Mouse (Mus musculus) ovary, postnatal 36 days (tissue): ENCODE measurements at regions not wholly inside any gene's neighbourhood (a gene's known extent, or its start where the extent isn't known, plus 50 kb on each side); places are given as distances from the start of the nearest gene placed in this dataset.
A peak's percentile ranks its signal among the peaks of the same experiment; 100 is the strongest.
"Not testable (repeated sequence)": the region's sequence is repeated elsewhere in the genome, so short reads cannot be mapped to it uniquely, and the experiment has no call there.

Experiments
- DNase-seq: peaks from one replicate; pipeline ENCODE4 v3.0.0; 2022; ENCODE audit warnings: low spot score, mixed read lengths

DNA sequence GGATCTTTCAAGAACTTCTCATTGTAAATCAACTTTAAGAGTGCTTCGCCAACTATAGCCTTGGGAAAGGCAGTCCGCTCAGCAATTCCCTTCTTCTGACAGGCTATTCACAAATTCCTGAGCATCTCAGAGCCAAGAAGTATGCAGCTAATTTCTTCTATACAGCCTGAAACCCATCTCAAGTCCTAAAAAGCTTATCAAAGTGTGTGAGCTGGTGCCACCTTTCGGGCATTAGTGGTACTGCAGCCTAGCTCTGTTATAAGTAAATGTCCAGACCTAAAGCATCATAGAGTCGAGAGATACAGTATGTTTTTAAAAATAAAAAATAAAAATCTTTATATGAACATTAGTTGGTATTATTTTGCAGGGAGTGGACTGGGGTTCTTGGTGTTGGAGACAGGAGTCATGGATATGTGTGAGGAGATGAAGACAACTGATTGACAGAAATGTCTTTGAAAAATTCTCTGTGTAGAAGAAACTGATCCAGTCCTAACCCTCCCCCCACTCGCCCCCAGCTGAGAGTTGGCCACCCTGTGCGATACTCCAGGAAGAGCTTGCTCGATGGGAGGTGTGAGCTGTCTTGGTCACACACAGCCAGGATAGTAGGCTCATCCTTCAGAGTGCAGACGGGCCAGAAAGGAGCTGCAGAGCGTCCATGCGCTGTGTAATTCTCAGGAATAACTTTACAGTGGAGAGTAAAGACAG, 56.4 kb downstream of the Bod1 start:
- peak; percentile 55 for DNase-seq

DNA sequence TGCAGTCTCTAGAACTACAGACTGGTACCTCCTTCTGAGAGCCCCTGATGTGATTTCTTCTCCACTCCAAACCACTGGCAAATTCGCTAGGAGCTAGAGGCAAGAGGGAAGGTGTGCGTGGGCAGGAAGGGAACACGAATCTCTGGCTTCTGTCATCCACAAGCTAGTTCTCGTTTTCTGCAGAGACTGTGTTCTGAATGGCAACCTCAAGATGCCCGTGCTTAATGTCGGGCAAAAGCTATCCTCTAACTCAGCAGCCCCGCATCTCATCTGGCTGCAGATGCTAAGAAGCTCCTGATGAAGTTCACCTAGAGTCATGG, 57.3 kb downstream of the Bod1 start:
- no peak for DNase-seq

DNA sequence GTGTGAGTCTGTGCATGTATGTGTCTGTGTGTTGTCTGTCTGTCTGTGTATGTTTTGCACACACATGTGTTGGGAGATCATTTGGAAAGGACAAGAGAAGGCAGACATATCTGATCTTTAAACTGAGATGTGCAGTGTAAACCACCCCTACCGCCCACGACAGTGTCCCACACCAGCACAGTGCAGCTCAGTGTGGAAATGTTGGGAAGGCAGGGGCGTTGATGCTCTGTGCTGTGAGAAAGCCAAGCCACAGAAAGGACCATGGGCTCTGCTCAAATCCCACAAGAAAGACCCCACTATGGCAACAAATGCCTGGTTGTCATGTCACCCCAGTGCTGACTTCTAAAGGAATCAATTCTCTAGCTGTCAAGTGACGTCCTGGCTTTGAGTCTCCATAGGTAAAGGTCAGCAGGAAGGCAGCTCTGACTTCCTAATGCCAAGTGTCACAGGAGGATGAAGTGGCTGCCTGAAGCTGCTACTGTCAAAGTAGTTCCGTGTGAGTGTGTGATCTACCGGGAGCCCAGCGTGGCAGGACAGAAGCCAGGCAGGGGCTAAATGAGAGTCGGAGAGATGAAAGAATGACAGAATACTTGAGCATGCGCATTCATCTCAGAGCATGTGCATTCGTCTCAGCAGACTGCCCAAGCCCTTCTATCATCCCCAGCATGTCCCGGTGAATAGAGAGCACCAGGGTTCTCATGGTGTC, 57.8 kb downstream of the Bod1 start:
- DNase-seq: no peak

DNA sequence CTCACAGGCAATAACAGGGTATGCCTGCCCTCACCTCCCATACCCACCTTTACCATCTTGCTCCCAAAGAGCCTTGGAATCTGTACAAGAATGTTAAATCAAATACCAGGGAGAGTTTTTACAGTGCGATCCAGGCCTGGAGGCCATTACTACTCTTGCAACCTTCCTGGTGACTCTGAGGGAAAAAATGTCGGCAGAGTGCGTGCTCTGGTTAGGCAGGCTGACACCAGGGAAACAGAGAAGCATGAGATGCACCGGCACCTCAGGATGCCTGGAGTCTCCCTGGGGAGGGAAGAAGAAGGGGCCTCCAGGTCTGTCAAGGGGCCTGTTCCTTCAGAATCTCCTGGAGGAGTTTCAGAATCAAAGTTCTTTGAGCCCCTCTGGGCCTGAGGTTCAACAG, 63.2 kb downstream of the Bod1 start:
- DNase-seq: no peak

DNA sequence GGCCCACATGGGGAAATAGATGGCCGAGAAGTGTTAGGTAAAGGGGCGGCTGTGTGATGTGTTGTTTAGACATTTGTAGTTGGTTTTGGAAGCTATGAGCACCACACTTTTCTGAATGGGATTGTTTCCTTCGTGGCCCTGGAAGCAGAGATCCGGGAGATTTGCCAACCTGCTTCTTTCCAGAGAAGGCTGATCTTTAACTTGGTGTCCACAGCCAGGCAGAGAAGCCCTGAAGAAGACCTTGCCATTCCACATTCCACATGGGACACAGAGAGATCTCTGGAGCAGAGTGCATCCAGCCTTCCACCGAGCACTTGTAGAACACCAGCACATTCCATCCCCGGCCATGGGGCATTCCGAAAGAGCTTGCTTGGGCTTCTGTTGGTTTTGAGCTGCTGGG, 70.2 kb downstream of the Bod1 start:
- DNase-seq: no peak

DNA sequence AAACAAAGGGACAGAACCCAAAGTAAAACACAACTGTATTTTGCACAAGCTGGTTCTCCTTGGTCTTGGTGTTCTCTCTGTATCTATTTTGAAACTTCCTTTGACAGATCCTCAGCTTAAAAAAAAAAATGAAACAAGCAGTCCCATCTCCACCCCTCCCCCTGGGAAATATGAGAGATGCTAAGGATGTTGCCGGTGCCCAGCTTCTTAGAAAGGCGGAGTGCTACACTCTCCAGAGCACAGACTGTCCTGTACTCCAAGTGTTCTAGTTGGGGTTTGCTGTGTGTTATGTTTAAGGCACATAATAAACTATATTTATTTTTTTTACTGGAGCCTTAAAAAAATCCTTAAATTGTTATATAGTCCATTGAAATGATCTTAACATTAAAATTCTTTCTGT, 78.1 kb downstream of the Bod1 start:
- DNase-seq: no peak

DNA sequence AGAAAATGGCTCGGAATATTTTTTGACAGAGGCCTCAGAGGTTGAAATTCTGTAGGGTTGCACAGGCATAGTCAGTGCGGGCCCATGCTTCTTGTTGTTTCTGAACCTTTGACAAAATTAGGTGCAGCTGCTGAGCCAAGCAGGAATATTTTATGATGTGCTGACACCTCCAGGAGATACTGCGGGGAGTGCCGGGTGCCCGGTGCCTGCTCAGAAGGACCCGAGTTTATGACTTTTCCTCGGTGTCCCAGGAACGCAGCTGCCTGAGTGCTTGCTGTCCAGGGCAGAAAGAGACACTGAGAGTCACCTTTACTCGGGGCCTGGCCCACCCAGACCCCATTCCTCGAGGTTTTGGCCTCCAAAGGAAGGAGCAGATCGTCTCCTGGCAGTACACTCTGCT, 79.6 kb downstream of the Bod1 start:
- no peak for DNase-seq

DNA sequence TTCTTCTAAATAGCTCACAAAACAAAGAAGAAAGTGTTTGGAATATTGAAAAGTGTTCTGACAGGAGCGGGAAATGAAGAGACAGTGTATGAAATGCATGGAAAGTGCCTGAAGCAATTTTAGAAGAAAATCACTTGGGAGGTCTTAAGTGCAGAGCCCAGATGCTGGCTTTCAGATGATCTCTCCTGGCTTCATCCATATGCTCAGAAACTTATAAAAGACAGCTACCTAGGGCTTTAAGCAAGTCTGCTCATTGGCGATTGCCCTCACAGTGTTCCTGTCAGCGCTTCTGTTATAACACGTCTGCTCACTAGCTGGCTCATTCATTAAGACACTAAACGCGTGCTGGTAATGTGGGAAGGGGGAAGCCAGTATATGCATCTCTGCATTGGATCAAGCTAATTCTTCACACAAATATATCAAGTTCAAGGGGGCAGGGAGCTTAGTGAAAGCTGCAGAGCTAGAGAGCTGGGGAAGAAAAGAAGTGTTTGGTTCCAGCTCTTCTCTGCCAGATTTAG, 80.6 kb downstream of the Bod1 start:
- DNase-seq: no peak

DNA sequence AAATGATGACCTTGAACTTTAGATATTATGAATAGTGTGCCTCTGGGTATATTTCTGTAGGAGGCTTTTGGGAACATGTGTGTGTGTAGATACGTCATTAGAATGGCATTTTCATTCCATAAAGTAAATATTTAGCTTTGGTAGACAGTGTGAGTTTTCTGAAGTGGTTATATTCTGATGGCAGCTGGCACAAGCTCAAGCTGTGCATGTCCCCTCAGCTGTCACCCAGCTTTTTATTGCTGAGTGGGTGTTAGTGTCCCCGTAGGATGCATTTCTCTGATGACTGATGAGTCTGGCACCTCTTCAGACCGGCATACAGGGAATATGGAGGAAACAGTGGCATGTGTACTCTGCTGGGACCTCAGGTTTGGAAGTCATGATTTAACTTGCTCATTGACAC, 96.7 kb downstream of the Bod1 start:
- DNase-seq: no peak

DNA sequence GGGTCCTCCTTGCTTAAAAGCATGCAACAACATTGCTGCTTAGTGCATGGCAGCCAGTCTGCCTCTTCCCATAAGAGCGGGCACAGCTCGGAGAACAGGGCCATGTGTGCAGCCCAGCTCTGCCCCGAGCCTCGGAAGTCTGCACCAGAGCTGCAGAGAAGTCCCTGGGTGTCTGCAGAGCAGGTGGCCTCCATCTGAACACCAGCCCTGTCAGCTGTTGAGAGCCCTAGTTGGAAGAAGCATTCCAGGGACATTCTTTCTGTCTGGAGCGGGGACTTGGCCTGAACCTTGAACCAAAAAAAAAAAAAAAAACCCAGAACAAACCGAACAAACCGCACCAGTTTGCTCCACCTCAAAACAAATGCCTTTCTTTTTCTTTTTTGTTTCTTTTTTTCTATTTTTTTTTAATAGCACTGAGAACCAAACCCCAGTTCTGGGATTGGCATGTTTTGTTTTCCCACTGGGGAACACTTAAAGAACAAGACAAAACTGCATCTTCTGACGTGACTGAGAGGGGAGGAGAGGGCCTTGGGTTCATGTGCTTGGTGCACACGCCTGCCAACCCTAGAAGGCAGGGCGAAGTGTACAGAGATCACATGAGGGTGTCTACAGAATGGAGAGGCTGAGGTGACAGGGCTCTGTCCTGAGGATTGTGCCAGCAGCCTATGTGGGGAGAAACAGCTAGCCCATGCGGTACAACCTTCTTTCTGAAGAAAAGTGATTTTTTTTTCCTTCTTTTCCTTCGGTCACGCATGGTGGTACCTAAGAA, 106.8 kb downstream of the Bod1 start:
- DNase-seq: no peak

DNA sequence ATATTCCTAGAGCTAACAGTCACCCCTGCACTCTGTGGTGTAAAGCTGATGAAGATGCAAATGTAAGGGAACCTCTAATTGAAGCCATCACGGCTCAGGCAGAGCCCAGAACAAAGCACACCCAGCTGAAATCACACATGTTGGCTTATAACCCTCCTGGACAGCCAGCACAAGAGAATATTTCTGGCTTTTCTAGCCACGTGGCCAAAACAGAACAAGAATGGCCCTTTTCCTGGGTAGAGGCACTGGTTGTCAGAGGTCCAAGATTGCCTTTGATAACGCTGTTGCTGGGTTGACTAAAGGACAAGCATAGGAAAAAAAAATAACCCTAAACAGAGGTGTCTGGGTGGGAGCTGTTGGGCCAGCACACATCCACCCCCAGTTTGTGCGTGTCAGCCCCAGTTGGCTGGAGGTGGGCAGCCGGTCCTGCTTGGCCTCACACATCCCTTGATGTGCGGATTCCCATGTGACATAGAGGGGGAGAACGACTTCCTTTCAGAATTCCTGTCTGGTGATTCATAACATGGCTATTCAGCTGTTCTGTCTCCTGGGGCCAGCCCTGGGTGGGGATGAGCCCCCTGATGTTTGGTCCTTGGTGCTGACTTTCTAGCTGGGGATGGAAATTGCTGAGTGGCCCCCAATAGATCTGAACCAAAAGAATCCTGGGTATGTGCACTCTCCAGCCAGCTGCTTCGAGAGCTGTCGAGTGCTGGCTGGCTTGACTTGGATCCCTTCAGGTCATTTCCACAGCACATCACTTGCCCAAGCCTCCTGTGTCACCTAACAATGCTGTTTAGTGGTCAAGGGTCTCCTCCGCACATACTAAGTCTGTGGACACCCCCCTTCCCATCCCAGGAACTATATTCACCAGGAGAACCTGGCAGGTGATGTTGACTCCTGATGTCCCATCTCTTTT, 107.6 kb downstream of the Bod1 start:
- DNase-seq: no peak

DNA sequence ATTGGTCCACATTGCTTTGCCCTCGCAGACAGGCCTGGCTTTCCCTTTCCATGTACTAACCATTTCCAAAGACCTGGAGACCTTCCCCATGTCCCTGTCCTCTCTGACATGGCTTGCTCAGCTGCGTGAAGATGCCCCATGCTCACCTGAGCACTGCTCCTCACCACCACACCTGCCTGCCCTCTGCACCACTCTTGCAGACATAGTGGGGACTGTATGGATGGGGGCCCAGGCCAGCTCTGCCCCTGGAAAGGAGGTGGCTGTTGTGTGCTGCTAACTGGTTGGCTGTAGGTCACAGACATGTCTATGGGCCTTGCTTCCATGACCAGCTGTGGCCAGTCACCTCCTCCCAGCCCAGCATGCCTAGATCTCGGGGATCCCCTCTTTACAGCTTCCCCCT, 108.7 kb downstream of the Bod1 start:
- no peak for DNase-seq

DNA sequence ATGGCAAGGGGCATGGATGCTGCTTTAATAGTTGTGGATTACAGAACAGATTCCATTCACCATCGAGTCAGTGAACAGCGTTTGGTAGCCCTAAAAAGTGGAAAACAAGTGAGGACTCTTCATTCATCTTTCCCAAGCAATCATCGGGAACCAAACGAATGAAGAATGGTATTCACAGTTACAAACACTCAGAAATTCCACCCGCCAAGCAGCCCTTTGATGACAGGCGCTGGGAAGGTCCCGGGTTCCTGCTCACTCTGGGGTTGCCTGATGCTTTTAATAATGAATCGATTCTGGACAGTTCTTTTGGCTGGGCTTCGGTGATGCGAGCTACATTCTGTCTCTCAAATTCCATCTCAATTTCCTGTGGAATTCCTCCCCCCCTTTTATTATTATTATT, 110.9 kb downstream of the Bod1 start:
- no peak for DNase-seq

DNA sequence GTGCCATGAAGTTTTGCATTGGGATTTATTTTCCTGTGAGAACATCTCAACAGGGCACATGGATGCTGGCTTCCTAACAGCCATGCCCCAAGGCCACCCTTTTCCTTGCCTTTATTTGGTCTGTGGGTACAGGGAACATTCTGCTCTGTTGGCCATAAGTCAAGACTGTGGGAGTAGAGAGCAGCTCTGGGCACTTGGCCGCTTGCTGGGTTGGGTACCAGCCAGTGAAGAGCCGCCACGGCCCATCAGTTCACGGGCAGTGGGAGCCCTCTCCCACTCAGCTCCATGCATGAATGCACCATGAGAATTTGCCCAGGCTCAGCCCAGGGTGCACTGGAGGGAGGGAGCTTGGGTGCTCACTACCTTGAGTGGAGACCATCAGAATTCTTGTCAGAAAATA, 116.6 kb downstream of the Bod1 start:
- peak; percentile 47 for DNase-seq

DNA sequence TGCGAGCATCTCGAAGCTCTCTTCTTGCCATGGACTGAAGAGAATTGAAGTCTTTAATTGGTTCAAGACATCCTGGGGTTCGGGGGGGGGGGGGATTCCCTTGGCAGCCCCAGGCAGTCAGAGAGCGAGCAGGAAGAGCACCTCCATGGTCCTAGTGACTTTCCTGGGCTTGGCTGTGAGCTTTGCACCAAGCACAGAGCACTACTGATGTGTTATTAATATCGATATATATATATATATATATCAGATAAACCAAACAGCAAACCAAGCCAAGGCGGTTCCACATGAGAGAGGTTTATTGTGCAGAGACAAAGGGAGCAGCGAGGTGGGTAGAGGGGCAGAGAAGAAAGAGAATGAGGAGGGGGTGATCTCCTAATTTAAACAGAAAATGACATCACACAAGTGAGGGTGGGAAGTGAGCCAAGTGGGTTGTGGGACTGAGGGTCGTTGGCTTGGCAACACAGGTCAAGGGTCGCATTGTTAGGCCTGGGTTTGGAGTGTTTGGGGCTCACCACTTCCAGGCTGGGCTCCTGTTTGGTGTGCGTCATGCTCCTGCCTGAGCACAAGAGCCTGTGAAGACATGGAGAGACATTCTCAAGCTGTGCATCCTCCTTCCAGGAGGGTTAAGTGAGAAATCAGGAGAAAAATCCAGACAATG, 119.9 kb downstream of the Bod1 start:
- no peak for DNase-seq

DNA sequence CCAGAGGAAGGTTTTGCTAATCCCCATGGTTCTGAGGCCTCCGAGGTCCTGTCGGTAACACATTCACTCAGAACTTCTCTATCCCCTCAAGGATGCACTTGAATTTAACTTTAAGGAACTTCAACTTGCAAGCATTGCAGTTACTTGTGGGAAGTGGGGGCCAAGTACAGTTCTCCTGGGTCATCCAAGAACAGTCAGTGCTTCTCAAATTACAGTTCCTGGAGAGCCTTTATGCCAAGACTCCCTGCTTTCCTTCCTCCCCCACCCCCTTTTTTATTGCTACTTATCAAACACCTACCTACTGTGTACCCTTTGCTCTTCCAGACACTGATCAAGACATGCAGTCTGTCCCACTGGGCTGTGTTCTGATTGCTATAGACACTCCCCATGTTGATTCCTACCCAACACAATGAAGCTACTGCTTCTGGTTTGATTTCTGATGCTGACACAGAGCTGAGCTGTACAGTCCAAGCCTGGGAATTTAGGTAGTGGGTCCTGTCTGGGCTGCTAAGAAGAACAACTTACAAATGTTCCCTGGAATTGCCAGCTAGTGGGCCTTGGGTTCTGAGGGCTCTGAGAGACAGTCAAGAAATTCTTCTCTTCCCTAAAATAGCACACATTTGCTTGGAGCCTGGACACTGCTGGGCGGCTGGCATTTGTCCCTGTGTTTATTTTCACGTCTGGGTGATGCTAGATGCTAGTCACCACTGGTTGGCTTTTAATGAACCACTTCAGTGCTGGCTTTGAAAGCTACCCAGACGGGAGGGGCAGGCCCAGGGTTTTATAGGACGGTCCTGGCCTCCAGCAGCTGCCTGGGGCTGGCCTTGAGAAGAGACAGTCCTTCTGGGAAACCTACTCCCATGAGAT, 120.7 kb downstream of the Bod1 start:
- DNase-seq: no peak

DNA sequence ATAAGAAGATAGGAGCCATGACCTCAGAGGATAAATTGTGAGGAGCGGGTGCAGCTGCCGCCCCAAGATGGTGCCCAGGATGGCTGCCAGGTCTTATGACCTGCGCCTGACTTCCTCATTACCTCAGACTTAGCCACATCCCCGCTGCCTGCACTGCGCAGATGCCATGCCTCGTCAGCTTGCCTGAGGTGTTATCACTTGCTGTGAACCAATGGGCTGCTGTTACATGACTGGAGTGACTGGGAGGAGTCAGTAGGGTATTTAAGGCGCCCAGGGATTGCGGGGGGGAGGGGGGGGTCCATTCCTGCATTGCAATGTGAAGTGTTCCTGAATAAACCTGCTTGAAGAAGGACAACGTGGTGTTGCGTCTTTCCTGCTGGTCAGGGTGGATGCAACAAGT, 126.2 kb downstream of the Bod1 start:
- not testable (repeated sequence) for DNase-seq

DNA sequence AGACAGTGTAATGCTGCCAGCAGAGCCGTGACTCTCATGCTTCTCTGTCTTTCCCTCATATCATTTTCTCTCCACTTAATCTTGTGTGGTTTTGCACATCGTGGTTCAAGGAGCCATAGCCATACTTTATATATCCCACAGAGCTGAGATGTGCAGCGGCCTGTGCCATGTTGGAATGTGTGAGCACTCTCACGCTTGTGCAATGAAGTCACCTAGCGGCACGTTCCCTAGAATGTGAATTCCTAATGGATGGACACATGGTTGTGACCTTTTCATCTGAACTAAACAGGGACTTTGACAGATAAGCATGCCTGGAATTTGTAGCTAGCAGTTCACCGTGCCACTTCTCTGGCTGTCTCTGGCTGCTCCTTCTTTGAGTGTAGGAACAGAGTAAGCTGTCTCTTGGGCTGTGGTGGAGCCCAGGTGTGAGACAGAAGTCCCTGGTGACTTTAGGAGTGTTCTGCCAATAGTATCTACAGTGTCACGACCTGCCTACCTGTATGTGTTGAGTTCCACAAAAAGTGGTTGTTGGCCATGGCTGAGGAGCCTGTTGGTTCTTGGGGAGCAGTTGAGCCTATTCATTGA, 129.0 kb downstream of the Bod1 start:
- DNase-seq: no peak

DNA sequence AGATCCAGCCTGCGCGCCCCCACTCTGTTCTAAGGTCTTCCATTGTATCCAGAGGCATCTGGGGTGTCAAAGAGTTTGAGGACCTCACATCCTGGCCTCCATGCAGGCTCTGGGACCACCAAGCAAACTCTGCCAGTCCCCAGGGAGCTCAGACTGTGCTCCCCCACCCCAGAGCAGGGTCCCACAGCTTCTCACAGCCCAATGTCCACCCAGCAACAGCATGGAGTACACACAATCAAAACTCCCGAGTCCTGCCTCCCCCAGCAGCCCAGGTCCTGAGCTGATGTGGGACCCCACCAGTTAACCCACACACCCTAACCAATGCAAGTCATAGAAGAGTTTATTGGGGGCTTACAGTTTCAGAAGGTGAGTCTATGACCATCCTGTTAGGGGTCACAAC, 130.3 kb downstream of the Bod1 start:
- DNase-seq: no peak

DNA sequence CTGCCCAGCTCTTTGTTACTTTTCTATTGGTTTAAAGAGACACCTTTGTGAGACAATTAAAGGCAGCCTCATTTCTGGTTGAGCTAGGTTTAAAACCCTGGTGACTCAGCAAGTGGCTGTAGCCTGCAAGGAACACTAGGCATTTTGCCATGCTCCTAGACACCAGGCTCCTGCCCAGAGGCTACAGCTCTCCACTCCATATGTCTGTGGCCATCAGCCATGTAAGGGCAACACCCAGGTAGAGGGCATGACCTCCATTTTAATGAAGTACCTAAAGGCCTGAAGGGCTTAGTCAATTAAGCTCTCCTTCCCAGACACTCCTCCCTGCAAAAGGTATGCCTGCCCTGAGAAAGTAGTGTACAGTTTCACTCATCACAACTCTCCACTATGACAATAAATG, 130.9 kb downstream of the Bod1 start:
- DNase-seq: no peak
